Mouse (Mus musculus) hindbrain, embryonic 16.5 days (tissue): ENCODE data around the gene 6330409D20Rik. TPM values are rescaled to one million over a fixed set of nuclear protein-coding genes. Genes with fewer than 3 reads are reported as not detected.
A peak's percentile ranks its signal among the peaks of the same experiment; 100 is the strongest.

Source experiments
- ATAC-seq: fragments of 200-750 bp; cut with Nextera tagmentation; 2 replicates; pipeline ENCODE4 v1.8.0; 2017; ENCODE audit warnings: moderate TSS enrichment, moderate library complexity
- H3K27ac ChIP-seq: fragments of 300-500 bp; sonication (generic); 2 replicates; pipeline ENCODE4 v1.5.1; 2014; ENCODE audit warnings: low read depth, mild to moderate bottlenecking, control low read depth, low read length, moderate library complexity
- H3K27me3 ChIP-seq: fragments of 300-500 bp; sonication (generic); replicated peaks from 2 replicates; pipeline ENCODE4 v1.6.1; 2014; ENCODE audit warnings: low read length; ENCODE audit not compliant: control insufficient read depth, insufficient read depth
- H3K36me3 ChIP-seq: fragments of 300-500 bp; sonication (generic); 2 replicates; pipeline ENCODE4 v1.6.1; 2014; ENCODE audit warnings: mild to moderate bottlenecking, low read length, moderate library complexity, mixed read lengths; ENCODE audit not compliant: control insufficient read depth, insufficient read depth
- H3K4me1 ChIP-seq: fragments of 300-500 bp; sonication (generic); 2 replicates; pipeline ENCODE4 v1.6.1; 2014; ENCODE audit warnings: low read depth, low read length; ENCODE audit not compliant: control insufficient read depth, insufficient read depth
- H3K4me2 ChIP-seq: fragments of 300-500 bp; sonication (generic); 2 replicates; pipeline ENCODE4 v1.6.1; 2014; ENCODE audit warnings: mild to moderate bottlenecking, low read length, control low read depth, moderate library complexity
- H3K4me3 ChIP-seq: fragments of 300-500 bp; sonication (generic); 2 replicates; pipeline ENCODE4 v1.5.1; 2014; ENCODE audit warnings: mild to moderate bottlenecking, low read length, control low read depth, moderate library complexity
- H3K9ac ChIP-seq: fragments of 300-500 bp; sonication (generic); 2 replicates; pipeline ENCODE4 v1.6.1; 2014; ENCODE audit warnings: low read depth, mild to moderate bottlenecking, control low read depth, low read length, moderate library complexity
- H3K9me3 ChIP-seq: fragments of 300-500 bp; sonication (generic); 2 replicates; pipeline ENCODE4 v1.6.1; 2014; ENCODE audit warnings: mild to moderate bottlenecking, low read length, moderate library complexity; ENCODE audit not compliant: control insufficient read depth
- WGBS: fragments of 180-500 bp; shearing (Covaris S2); extraction: QIAGEN DNeasy Blood & Tissue Kit; methylation state at CpG from one replicate; pipeline ENCODE4 v1.1.7; 2014; 5-methylcytosine and 5-hydroxymethylcytosine counted together
- polyA plus RNA-seq: library from polyadenylated mRNA; unstranded; fragments of >200 nt; fragmentation: Nextera tagmentation; extraction: Ambion mirVana; gene quantifications from 2 replicates; pipeline ENCODE4 v1.2.1, GENCODE M21; 2015

Gene 6330409D20Rik
- polyA plus RNA-seq, 1 experiment from 2014 or later, result 2.6 TPM

- Histone ChIP-seq H3K36me3 (no peaks in the 10 kb centered on the region), H3K9me3 (no peaks in the 10 kb centered on the region), H3K27me3 (no peaks in the 10 kb centered on the region), H3K4me1 (no peaks in the 10 kb centered on the region), H3K4me3 (no peak overlapping the region), H3K27ac (no peak overlapping the region), H3K4me2 (no peak overlapping the region), H3K9ac (no peak overlapping the region)
- WGBS, result 76% methylated on average over 6 of the region's 6 CpGs
- no peak for ATAC-seq
Measured at GRCm38 (mm10) chr2:32732695-32733094, 8.1 kb downstream of the 6330409D20Rik start.

- H3K9ac ChIP-seq, result no peak overlapping the region
- 74% methylated on average over 4 of the region's 4 CpGs for WGBS
- H3K4me2 ChIP-seq, result no peak overlapping the region
- no peaks in the 10 kb centered on the region for H3K36me3 ChIP-seq
- H3K27ac ChIP-seq, result no peak overlapping the region
- peaks cover 3% of the 10 kb centered on the region; the same call in 1 of the 2 replicates for H3K4me1 ChIP-seq
- no peak for ATAC-seq
- H3K9me3 ChIP-seq, result no peaks in the 10 kb centered on the region
- H3K4me3 ChIP-seq, result no peak overlapping the region
- no peaks in the 10 kb centered on the region for H3K27me3 ChIP-seq
Measured at GRCm38 (mm10) chr2:32731911-32732310, 8.9 kb downstream of the 6330409D20Rik start.

GRCm38 (mm10) chr2:32730854-32731253, 10.0 kb downstream of the 6330409D20Rik start:
- H3K4me2 ChIP-seq, result no peak overlapping the region
- H3K27ac ChIP-seq, result no peak overlapping the region
- ATAC-seq, result no peak
- no peak overlapping the region for H3K4me3 ChIP-seq
- H3K4me1 ChIP-seq, result peaks cover 3% of the 10 kb centered on the region; the same call in 1 of the 2 replicates
- H3K36me3 ChIP-seq, result no peaks in the 10 kb centered on the region
- no peaks in the 10 kb centered on the region for H3K9me3 ChIP-seq
- no peak overlapping the region for H3K9ac ChIP-seq
- 44% methylated on average over 11 of the region's 11 CpGs for WGBS
- H3K27me3 ChIP-seq, result no peaks in the 10 kb centered on the region

- Histone ChIP-seq H3K9ac (no peak overlapping the region), H3K4me3 (no peak overlapping the region), H3K27ac (no peak overlapping the region), H3K9me3 (no peaks in the 10 kb centered on the region), H3K36me3 (no peaks in the 10 kb centered on the region), H3K27me3 (no peaks in the 10 kb centered on the region), H3K4me2 (no peak overlapping the region), H3K4me1 (peaks cover 3% of the 10 kb centered on the region; the same call in 1 of the 2 replicates)
- WGBS, result 73% methylated on average over 4 of the region's 4 CpGs
- no peak for ATAC-seq
Measured at GRCm38 (mm10) chr2:32729547-32729946, 11.3 kb downstream of the 6330409D20Rik start.

- no peaks in the 10 kb centered on the region for H3K9me3 ChIP-seq
- 57% methylated on average over 7 of the region's 7 CpGs for WGBS
- peaks cover 3% of the 10 kb centered on the region; the same call in 1 of the 2 replicates for H3K4me1 ChIP-seq
- no peak overlapping the region for H3K4me2 ChIP-seq
- H3K4me3 ChIP-seq, result no peak overlapping the region
- ATAC-seq, result no peak
- H3K27ac ChIP-seq, result no peak overlapping the region; the same call in 1 of the 2 replicates
- H3K36me3 ChIP-seq, result no peaks in the 10 kb centered on the region
- no peaks in the 10 kb centered on the region for H3K27me3 ChIP-seq
- no peak overlapping the region for H3K9ac ChIP-seq
Measured at GRCm38 (mm10) chr2:32728463-32728862, 12.4 kb downstream of the 6330409D20Rik start.

GRCm38 (mm10) chr2:32727435-32727834, 13.4 kb downstream of the 6330409D20Rik start:
- H3K4me2 ChIP-seq, result peak overlapping the region; percentile 57
- 2% methylated on average over 16 of the region's 16 CpGs for whole genome bisulfite sequencing
- peak overlapping the region; percentile 41 for H3K9ac ChIP-seq
- no peaks in the 10 kb centered on the region for H3K9me3 ChIP-seq
- H3K27ac ChIP-seq, result peak overlapping the region; percentile 31; the same call in 1 of the 2 replicates
- H3K4me3 ChIP-seq, result peak overlapping the region; percentile 35
- no peaks in the 10 kb centered on the region for H3K36me3 ChIP-seq
- ATAC-seq, result peak; percentile 98
- H3K27me3 ChIP-seq, result no peaks in the 10 kb centered on the region
- peaks cover 3% of the 10 kb centered on the region; the same call in 1 of the 2 replicates for H3K4me1 ChIP-seq

GRCm38 (mm10) chr2:32724832-32725790, 15.7 kb downstream of the 6330409D20Rik start:
- no peak overlapping the region for H3K4me3 ChIP-seq
- WGBS, result 77% methylated on average over 16 of the region's 16 CpGs
- no peaks in the 10 kb centered on the region for H3K36me3 ChIP-seq
- no peak for ATAC-seq
- H3K9ac ChIP-seq, result no peak overlapping the region
- no peak overlapping the region for H3K27ac ChIP-seq
- no peaks in the 10 kb centered on the region for H3K9me3 ChIP-seq
- no peak overlapping the region for H3K4me2 ChIP-seq
- no peaks in the 10 kb centered on the region for H3K27me3 ChIP-seq
- H3K4me1 ChIP-seq, result peaks cover 3% of the 10 kb centered on the region; the same call in 1 of the 2 replicates

- no peaks in the 10 kb centered on the region for H3K27me3 ChIP-seq
- peaks cover 3% of the 10 kb centered on the region; the same call in 1 of the 2 replicates for H3K4me1 ChIP-seq
- ATAC-seq, result no peak
- no peak overlapping the region for H3K9ac ChIP-seq
- H3K27ac ChIP-seq, result no peak overlapping the region
- H3K4me2 ChIP-seq, result no peak overlapping the region
- no peaks in the 10 kb centered on the region for H3K36me3 ChIP-seq
- H3K9me3 ChIP-seq, result no peaks in the 10 kb centered on the region
- H3K4me3 ChIP-seq, result no peak overlapping the region
- 81% methylated on average over 4 of the region's 4 CpGs for WGBS
Measured at GRCm38 (mm10) chr2:32724149-32724548, 16.7 kb downstream of the 6330409D20Rik start.

- Histone ChIP-seq H3K36me3 (no peaks in the 10 kb centered on the region), H3K4me1 (peaks cover 3% of the 10 kb centered on the region; the same call in 1 of the 2 replicates), H3K4me2 (no peak overlapping the region), H3K27ac (no peak overlapping the region), H3K9ac (no peak overlapping the region), H3K4me3 (no peak overlapping the region), H3K27me3 (no peaks in the 10 kb centered on the region), H3K9me3 (no peaks in the 10 kb centered on the region)
- ATAC-seq, result no peak
- WGBS, result 73% methylated on average over 3 of the region's 3 CpGs
Measured at GRCm38 (mm10) chr2:32722581-32722980, 18.2 kb downstream of the 6330409D20Rik start.
